16 mouse cellular contexts compared by ENCODE assay signal in the genomic region with DNA sequence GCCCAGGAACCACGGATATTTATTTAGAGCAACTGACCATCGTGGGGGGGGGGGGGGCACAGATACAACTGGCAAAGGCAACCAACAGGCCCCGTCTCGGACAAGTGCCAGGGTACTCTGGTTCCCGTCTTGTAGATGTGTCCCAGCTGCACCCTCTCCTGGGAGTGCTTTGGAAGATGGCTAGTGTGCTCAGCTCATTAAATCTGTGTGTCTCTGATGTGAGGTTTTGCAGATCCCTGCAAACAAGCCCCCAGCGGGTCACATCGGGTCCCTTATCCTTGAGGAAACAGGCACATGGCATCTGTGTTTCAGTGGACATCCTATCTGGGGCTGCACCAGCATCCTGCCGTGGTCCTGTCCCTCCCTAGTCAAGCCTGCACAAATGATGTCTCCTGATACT.
DNase-seq lines count a peak whose midpoint lies in the region; ATAC-seq lines count a peak whose summit lies in the region.
"Had no signal": no experiment of that assay in that cellular context is flagged by ENCODE, and none has a peak within 500 bp of the region (broad histone marks: within the 10 kb centered on the region; RNA-seq: fewer than 3 reads in every experiment).

No protein-coding gene starts in this region.

- DNase-seq in kidney, postnatal 14 days: peak; percentile 21
- peak; percentile 16 for DNase-seq in urinary bladder, postnatal 14 days (ENCODE audit: low spot score)
- no peak for DNase-seq in urinary bladder, postnatal 25 days (ENCODE audit: low spot score)
- no peak for DNase-seq in layer of hippocampus, postnatal 10 days (ENCODE audit: low spot score in 2 of 2)
- DNase-seq: adrenal gland, postnatal 25 days; forebrain, postnatal 0 days; kidney, adult 8-10 months had no signal

- no peak for ATAC-seq in kidney, embryonic 14.5 days (ENCODE audit: low FRiP score, low TSS enrichment)
- no peak for ATAC-seq in heart, embryonic 15.5 days (replicated peaks; ENCODE audit: insufficient number of reproducible peaks, insufficient read depth, low FRiP score, low read depth)
- no peak for ATAC-seq in hindbrain, embryonic 13.5 days (ENCODE audit: low FRiP score)
- ATAC-seq: activated CD4-positive, CD25-positive, alpha-beta regulatory T cell, adult 4 months; forebrain, postnatal 0 days; midbrain, embryonic 15.5 days; Patski had no signal

- H3K4me1 ChIP-seq in kidney, embryonic 14.5 days (ENCODE audit: control insufficient read depth, insufficient read depth, low read length): peaks cover 32% of the 10 kb centered on the region
- H3K4me1 ChIP-seq in heart, embryonic 15.5 days (replicated peaks): peaks cover 56% of the 10 kb centered on the region
- peaks cover 51% of the 10 kb centered on the region for H3K4me1 ChIP-seq in hindbrain, embryonic 13.5 days (replicated peaks)

- H3K27me3 ChIP-seq in kidney, embryonic 14.5 days (ENCODE audit: control insufficient read depth, insufficient read depth, low read length): no peaks in the 10 kb centered on the region
- no peaks in the 10 kb centered on the region for H3K27me3 ChIP-seq in heart, embryonic 15.5 days
- peaks cover 3% of the 10 kb centered on the region; the same call in 1 of the 2 replicates for H3K27me3 ChIP-seq in hindbrain, embryonic 13.5 days
- H3K27me3 ChIP-seq: midbrain, embryonic 15.5 days; Patski had no signal

- no peaks in the 10 kb centered on the region for H3K9me3 ChIP-seq in kidney, embryonic 14.5 days (ENCODE audit: control insufficient read depth, low read length)
- H3K9me3 ChIP-seq in heart, embryonic 15.5 days (replicated peaks): no peaks in the 10 kb centered on the region
- no peaks in the 10 kb centered on the region for H3K9me3 ChIP-seq in hindbrain, embryonic 13.5 days
- H3K9me3 ChIP-seq: embryonic facial prominence, embryonic 13.5 days; hindbrain, embryonic 10.5 days; midbrain, embryonic 15.5 days had no signal

- H3K9ac ChIP-seq in kidney, embryonic 14.5 days (ENCODE audit: low read depth, low read length): no peak overlapping the region
- no peak overlapping the region for H3K9ac ChIP-seq in heart, embryonic 15.5 days
- H3K9ac ChIP-seq in hindbrain, embryonic 13.5 days: no peak overlapping the region
- H3K9ac ChIP-seq: embryonic facial prominence, embryonic 13.5 days; forebrain, postnatal 0 days; midbrain, embryonic 15.5 days had no signal

- H3K27ac ChIP-seq in kidney, embryonic 14.5 days (ENCODE audit: low read depth, low read length): no peak overlapping the region
- 0 out of 2 replicates have a peak overlapping the region, but pooled peaks have one; percentile 91 for H3K27ac ChIP-seq in heart, embryonic 15.5 days
- H3K27ac ChIP-seq in hindbrain, embryonic 13.5 days: no peak overlapping the region
- H3K27ac ChIP-seq: embryonic facial prominence, embryonic 13.5 days; hindbrain, embryonic 10.5 days; layer of hippocampus, adult 2 months; midbrain, embryonic 15.5 days had no signal

- H3K4me3 ChIP-seq in kidney, embryonic 14.5 days (ENCODE audit: low read length): no peak overlapping the region
- H3K4me3 ChIP-seq in heart, embryonic 15.5 days: no peak overlapping the region
- no peak overlapping the region for H3K4me3 ChIP-seq in hindbrain, embryonic 13.5 days
- H3K4me3 ChIP-seq: embryonic facial prominence, embryonic 13.5 days; hindbrain, embryonic 10.5 days; layer of hippocampus, adult 2 months; midbrain, embryonic 15.5 days had no signal

- H3K36me3 ChIP-seq in kidney, embryonic 14.5 days (ENCODE audit: control insufficient read depth, insufficient read depth, low read length): no peaks in the 10 kb centered on the region
- no peaks in the 10 kb centered on the region for H3K36me3 ChIP-seq in heart, embryonic 15.5 days
- H3K36me3 ChIP-seq in hindbrain, embryonic 13.5 days: no peaks in the 10 kb centered on the region
- H3K36me3 ChIP-seq: embryonic facial prominence, embryonic 13.5 days; hindbrain, embryonic 10.5 days; midbrain, embryonic 15.5 days had no signal

- no peak overlapping the region for H3K4me2 ChIP-seq in kidney, embryonic 14.5 days (replicated peaks; ENCODE audit: low read depth, low read length)
- no peak overlapping the region for H3K4me2 ChIP-seq in heart, embryonic 15.5 days
- H3K4me2 ChIP-seq in hindbrain, embryonic 13.5 days: no peak overlapping the region
- H3K4me2 ChIP-seq: embryonic facial prominence, embryonic 13.5 days; midbrain, embryonic 15.5 days had no signal

- WGBS in kidney, embryonic 14.5 days: 52% methylated on average over 8 of the region's 8 CpGs
- WGBS in heart, embryonic 15.5 days: 34% methylated on average over 8 of the region's 8 CpGs
- 62% methylated on average over 8 of the region's 8 CpGs for whole genome bisulfite sequencing in hindbrain, embryonic 13.5 days

Comparison
In these comparisons a context has a peak if more than half of its experiments do, and no peak if none do; other contexts are left out.
1. DNase-seq: peak in kidney, postnatal 14 days (single experiment) and urinary bladder, postnatal 14 days (single experiment); none in urinary bladder, postnatal 25 days (single experiment) and layer of hippocampus, postnatal 10 days (0 of 2).